Mouse (Mus musculus): ENCODE measurements around the gene Edn2.

DNA sequence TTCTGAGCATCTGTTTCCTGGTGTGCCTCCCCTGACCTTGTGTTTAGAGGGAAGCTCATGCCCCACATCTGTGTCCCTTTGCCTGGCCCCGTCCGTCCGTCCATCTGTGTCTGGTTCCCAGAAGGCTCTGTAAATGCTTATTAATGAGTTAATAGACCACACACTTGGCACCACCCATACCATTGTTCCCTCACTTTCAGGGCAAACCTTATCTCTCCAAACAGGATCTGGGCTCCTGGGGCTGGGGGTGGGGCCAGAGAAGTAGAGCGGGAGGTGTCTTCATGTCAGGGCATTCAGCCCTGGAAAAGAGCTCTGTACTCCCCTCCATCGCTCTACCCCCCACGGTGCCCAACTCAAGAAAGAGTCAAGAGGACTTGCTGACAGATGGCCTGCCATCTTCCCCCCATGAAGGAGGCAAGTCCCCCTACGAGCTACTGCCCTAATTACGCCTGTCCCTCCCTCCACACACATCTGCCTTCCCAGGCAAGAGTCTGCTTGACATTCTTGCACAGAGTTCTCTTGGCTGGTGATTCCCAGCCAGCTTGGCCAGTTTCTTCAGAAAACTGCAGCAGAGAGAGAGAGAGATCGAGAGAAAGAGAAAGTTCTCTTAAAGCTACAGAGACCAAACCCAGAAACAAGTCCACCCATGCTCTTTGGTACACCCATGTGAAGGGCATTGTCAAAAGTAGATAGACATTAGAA lies 38.3 kb downstream of the Edn2 start:
- TF ChIP-seq CTCF (IDR thresholded peaks at IDR 0.05; ENCODE audit: extremely low read depth, insufficient read length, insufficient replicate concordance, low read depth, low read length) = no peak
- no peak for TF ChIP-seq POLR2A (IDR thresholded peaks at IDR 0.05; ENCODE audit: low read depth, low read length)
